Mouse (Mus musculus) spleen, adult 2 months (tissue): ENCODE measurements around the gene Cep112. TPM values are rescaled to one million over a fixed set of nuclear protein-coding genes. Genes with fewer than 3 reads are reported as not detected.
"Not testable (repeated sequence)": the region's sequence is repeated elsewhere in the genome, so short reads cannot be mapped to it uniquely, and the experiment has no call there.

ENCODE experiments used
- DNase-seq, 2 experiments: peaks; one replicate each; pipeline versions ENCODE4 v3.0.0 to v3.0.0-alpha.2; 2012 to 2021; ENCODE audit warnings: low spot score in 2 of 2, low read depth in 1 of 2
- H3K27ac ChIP-seq: fragments of 200-500 bp; 2 replicates; pipeline ENCODE4 v1.5.1; 2012; ENCODE audit warnings: low read length, inconsistent platforms; ENCODE audit not compliant: insufficient read depth
- H3K27me3 ChIP-seq: fragments of 200-500 bp; 2 replicates; pipeline ENCODE4 v1.6.1; 2012; ENCODE audit warnings: mild to moderate bottlenecking, moderate library complexity, low read length, inconsistent platforms; ENCODE audit not compliant: control insufficient read depth, insufficient read depth
- H3K36me3 ChIP-seq: fragments of 200-500 bp; 2 replicates; pipeline ENCODE4 v1.6.1; 2012; ENCODE audit warnings: mild to moderate bottlenecking, low read length, inconsistent platforms; ENCODE audit not compliant: control insufficient read depth, insufficient read depth
- H3K4me1 ChIP-seq: fragments of 200-500 bp; 2 replicates; pipeline ENCODE4 v1.6.1; 2011; ENCODE audit warnings: inconsistent platforms; ENCODE audit not compliant: control insufficient read depth, insufficient read depth, insufficient read length
- H3K4me3 ChIP-seq: fragments of 200-500 bp; 2 replicates; pipeline ENCODE4 v1.5.1; 2011; ENCODE audit warnings: mild to moderate bottlenecking, inconsistent platforms; ENCODE audit not compliant: insufficient read depth, insufficient read length; ENCODE audit errors: extremely low read depth
- CTCF ChIP-seq: fragments of 200-500 bp; IDR thresholded peaks from 2 replicates; pipeline ENCODE4 v1.5.1; 2011; ENCODE audit warnings: mild to moderate bottlenecking, inconsistent platforms; ENCODE audit not compliant: insufficient read depth, insufficient read length, insufficient replicate concordance; ENCODE audit errors: extremely low read depth
- POLR2A ChIP-seq: fragments of 200-500 bp; IDR thresholded peaks from 2 replicates; pipeline ENCODE4 v1.6.1; 2011; ENCODE audit warnings: low read depth, low read length, inconsistent platforms
- WGBS: fragments of 180-500 bp; shearing (Covaris S2); methylation state at CpG from one replicate; pipeline ENCODE4 v1.1.7; 2018; 5-methylcytosine and 5-hydroxymethylcytosine counted together
- polyA plus RNA-seq: library from polyadenylated mRNA; depleted of rRNA; stranded (reverse); fragments of >200 nt; gene quantifications from 2 replicates; pipeline ENCODE4 v1.2.3, GENCODE M21; 2012

The Cep112 gene
- polyA plus RNA-seq, 1 experiment: 0.29 TPM

GRCm38 (mm10) chr11:108865746-108866145 lies 440.8 kb downstream of the Cep112 start:
- H3K27me3 ChIP-seq: no peaks in the 10 kb centered on the region
- H3K36me3 ChIP-seq: no peaks in the 10 kb centered on the region
- H3K27ac ChIP-seq: no peak overlapping the region
- H3K4me3 ChIP-seq: no peak overlapping the region
- no peak for TF ChIP-seq POLR2A
- TF ChIP-seq CTCF: no peak
- DNase-seq: no peak
- 57% methylated on average over 8 of the region's 8 CpGs for WGBS
- H3K4me1 ChIP-seq: no peaks in the 10 kb centered on the region

DNA sequence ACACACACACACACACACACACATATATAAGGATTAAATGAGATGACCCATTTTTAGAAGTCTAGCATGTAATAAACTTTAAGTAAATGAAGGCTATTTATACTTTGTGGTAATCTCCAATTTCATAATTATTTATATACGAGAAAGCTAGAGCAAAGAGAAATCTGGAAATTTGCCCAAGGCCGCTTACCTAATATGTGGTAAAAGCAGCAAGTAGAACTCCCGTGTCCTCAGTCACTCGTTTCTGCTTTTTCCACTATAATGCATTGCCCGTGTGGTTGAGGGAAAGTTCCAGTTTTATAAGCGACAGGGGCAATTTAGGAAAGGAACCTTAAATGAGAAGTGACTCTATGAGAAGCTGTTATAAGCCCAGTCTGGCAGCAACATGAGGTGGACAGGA lies 442.5 kb downstream of the Cep112 start:
- Histone ChIP-seq H3K36me3 (no peaks in the 10 kb centered on the region), H3K27me3 (no peaks in the 10 kb centered on the region), H3K4me3 (no peak overlapping the region), H3K27ac (no peak overlapping the region), H3K4me1 (no peaks in the 10 kb centered on the region)
- no peak for DNase-seq
- WGBS: 43% methylated on average over 6 of the region's 6 CpGs
- TF ChIP-seq CTCF (no peak), POLR2A (no peak)

GRCm38 (mm10) chr11:108871284-108871683 lies 446.3 kb downstream of the Cep112 start:
- H3K36me3 ChIP-seq, H3K4me1 ChIP-seq, DNase-seq, H3K27ac ChIP-seq, H3K27me3 ChIP-seq, H3K4me3 ChIP-seq: not testable (repeated sequence)
- 97% methylated on average over 1 of the region's 1 CpGs for whole genome bisulfite sequencing

DNA sequence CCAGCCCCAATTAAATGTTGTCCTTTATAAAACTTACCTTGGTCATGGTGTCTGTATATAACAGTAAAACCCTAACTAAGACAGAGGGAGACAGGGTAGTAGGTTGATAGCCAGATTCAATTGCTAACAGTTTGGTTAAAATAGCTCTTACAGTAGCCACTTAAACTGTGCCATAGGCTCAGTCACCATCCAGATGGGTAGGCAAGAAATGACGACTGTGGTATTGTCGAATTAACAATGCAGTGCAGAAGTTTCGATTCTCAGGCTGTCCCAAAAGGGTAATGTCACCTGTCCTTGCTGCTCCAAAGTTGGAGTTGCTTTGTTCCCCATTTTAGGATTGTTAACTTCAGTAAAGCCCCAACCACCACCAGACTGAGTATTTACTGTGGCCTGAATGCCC lies 446.8 kb downstream of the Cep112 start:
- Histone ChIP-seq H3K4me3 (no peak overlapping the region), H3K27me3 (no peaks in the 10 kb centered on the region), H3K4me1 (no peaks in the 10 kb centered on the region), H3K36me3 (no peaks in the 10 kb centered on the region), H3K27ac (no peak overlapping the region)
- TF ChIP-seq CTCF: no peak
- TF ChIP-seq POLR2A: no peak
- DNase-seq: no peak
- WGBS: 83% methylated on average over 3 of the region's 3 CpGs

DNA sequence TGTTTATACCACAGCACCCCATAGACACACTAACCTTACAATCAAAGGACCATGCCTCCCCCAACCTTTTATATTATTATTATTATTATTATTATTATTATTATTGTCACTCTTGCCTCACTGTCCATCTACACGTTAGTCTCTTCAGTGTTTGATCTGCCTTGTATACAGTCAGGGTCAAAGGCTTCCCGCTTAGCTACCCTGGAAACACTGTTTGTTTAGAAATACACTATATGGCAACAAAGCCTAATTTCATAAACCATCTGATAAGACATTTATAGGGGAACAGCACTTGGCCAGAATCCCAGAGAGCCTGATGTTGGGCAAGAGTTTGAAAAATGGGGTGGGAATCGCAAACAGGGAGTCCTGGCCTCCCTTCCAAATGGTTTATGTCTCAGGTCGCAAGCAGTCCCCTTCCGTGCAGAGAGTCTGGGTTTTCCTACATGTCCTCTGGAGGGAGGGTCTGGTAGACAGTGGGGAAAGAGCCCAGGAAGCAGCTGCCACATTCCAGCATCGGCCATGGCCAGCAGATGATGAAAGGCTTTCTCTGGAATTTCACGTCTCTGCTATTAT lies 451.7 kb downstream of the Cep112 start:
- TF ChIP-seq CTCF: no peak
- no peak for TF ChIP-seq POLR2A
- no peak for DNase-seq
- Histone ChIP-seq H3K36me3 (no peaks in the 10 kb centered on the region), H3K4me3 (no peak overlapping the region), H3K27ac (no peak overlapping the region), H3K27me3 (no peaks in the 10 kb centered on the region), H3K4me1 (no peaks in the 10 kb centered on the region)
- WGBS: 84% methylated on average over 7 of the region's 7 CpGs

DNA sequence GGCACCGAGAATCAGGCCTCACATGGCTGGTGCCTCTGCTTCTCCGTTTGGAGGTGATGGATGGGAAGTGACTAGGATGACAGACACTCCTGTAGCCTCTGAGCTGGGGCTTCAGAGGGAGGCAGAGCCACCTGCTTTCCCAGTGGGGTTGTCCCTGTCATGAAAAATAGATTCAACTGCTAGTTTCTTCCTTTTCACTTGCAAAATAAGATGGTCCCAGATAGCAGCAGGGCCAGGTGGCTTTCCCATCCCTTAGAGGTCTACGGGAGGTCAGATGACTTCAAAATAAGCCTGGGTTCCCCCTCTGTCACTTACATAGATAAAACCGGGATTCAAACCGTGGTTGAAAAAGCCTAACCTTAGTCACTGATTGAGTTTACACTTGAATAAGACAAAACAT lies 452.5 kb downstream of the Cep112 start:
- WGBS: 77% methylated on average over 5 of the region's 5 CpGs
- Histone ChIP-seq H3K27ac (no peak overlapping the region), H3K4me3 (no peak overlapping the region), H3K27me3 (no peaks in the 10 kb centered on the region), H3K4me1 (no peaks in the 10 kb centered on the region), H3K36me3 (no peaks in the 10 kb centered on the region)
- TF ChIP-seq POLR2A: no peak
- TF ChIP-seq CTCF: no peak
- DNase-seq: no peak

DNA sequence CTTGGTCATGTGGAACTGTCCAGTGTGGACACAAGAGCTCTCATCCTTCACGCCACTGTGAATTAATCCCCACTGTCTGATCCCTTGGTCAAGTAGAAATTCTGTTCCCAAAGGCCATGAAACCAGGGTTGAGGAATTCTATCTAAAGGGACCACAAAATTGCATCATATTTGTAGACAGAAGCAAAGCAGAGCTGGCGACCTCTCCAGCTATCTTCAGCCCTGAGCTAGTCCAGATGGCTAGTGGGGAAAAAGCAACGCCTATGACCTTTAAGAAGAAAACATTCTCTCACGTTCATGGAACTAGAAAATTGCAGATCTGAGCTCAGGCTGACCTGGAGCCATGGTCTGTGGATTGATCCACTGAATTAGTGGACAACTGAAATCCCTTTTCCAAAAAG lies 455.6 kb downstream of the Cep112 start:
- TF ChIP-seq CTCF (no peak), POLR2A (no peak)
- no peak overlapping the region for H3K4me3 ChIP-seq
- no peaks in the 10 kb centered on the region for H3K4me1 ChIP-seq
- WGBS: 82% methylated on average over 4 of the region's 4 CpGs
- H3K27ac ChIP-seq: no peak overlapping the region
- no peaks in the 10 kb centered on the region for H3K27me3 ChIP-seq
- H3K36me3 ChIP-seq: no peaks in the 10 kb centered on the region
- no peak for DNase-seq
